In genomic region chr7:125933356-125934244, GRCm38 (mm10) we compare ENCODE assay signal across 10 mouse cellular contexts.
DNase-seq lines count a peak whose midpoint lies in the region; ATAC-seq and TF ChIP-seq lines count a peak whose summit lies in the region.
"Had no signal": no experiment of that assay in that cellular context is flagged by ENCODE, and none has a peak within 500 bp of the region (broad histone marks: within the 10 kb centered on the region; RNA-seq: fewer than 3 reads in every experiment).

No protein-coding gene starts in this region.

- ATAC-seq in heart, embryonic 16.5 days (replicated peaks; ENCODE audit: extremely low read depth, insufficient read depth, low FRiP score): peak; percentile 68
- ATAC-seq in liver, postnatal 0 days: no peak

- no peak for TF ChIP-seq POLR2A in kidney, adult 2 months (IDR thresholded peaks at IDR 0.05; ENCODE audit: low read depth, low read length)

- H3K27me3 ChIP-seq in embryonic facial prominence, embryonic 10.5 days (replicated peaks; ENCODE audit: low read depth, poor library complexity, severe bottlenecking): peaks cover 32% of the 10 kb centered on the region
- no peaks in the 10 kb centered on the region for H3K27me3 ChIP-seq in heart, embryonic 16.5 days (ENCODE audit: control insufficient read depth, insufficient read depth, low read length)
- peaks cover 17% of the 10 kb centered on the region for H3K27me3 ChIP-seq in midbrain, embryonic 10.5 days (ENCODE audit: low read depth, poor library complexity, severe bottlenecking)
- no peaks in the 10 kb centered on the region for H3K27me3 ChIP-seq in liver, postnatal 0 days (ENCODE audit: insufficient read depth, low read length)
- H3K27me3 ChIP-seq in kidney, adult 2 months (replicated peaks; ENCODE audit: control insufficient read depth, insufficient read depth, low read length): no peaks in the 10 kb centered on the region; the same call in 1 of the 2 replicates

- peak overlapping the region; percentile 44 for H3K27ac ChIP-seq in embryonic facial prominence, embryonic 10.5 days (replicated peaks)
- H3K27ac ChIP-seq in heart, embryonic 16.5 days (ENCODE audit: low read length): peak overlapping the region; percentile 97
- peak overlapping the region; percentile 70; the same call in 1 of the 2 replicates for H3K27ac ChIP-seq in midbrain, embryonic 10.5 days (replicated peaks)
- H3K27ac ChIP-seq in liver, postnatal 0 days (ENCODE audit: low read depth): no peak overlapping the region
- no peak overlapping the region for H3K27ac ChIP-seq in kidney, adult 2 months (ENCODE audit: insufficient read depth, low read depth, low read length)

- peak; percentile 4 for DNase-seq in 3T3-L1 (ENCODE audit: low read depth, low spot score)
- no peak for DNase-seq in embryonic facial prominence, embryonic 10.5 days (ENCODE audit: low spot score)
- no peak for DNase-seq in midbrain, embryonic 10.5 days (ENCODE audit: low spot score)
- DNase-seq in liver, postnatal 0 days: no peak
- DNase-seq in urinary bladder, postnatal 4 days (ENCODE audit: low spot score in 2 of 2): no peak
- DNase-seq in kidney, adult 2 months: no peak
- DNase-seq in layer of hippocampus, postnatal 14 days (ENCODE audit: low spot score in 2 of 2): no peak
- DNase-seq: gastrocnemius, postnatal 25 days had no signal

- TF ChIP-seq EP300 in liver, postnatal 0 days (IDR thresholded peaks at IDR 0.05; ENCODE audit: low read depth): no peak

- peak overlapping the region; percentile 65 for H3K4me2 ChIP-seq in heart, embryonic 16.5 days (ENCODE audit: low read depth, low read length)
- no peak overlapping the region for H3K4me2 ChIP-seq in liver, postnatal 0 days (ENCODE audit: low read depth, low read length)

- peak overlapping the region; percentile 70 for H3K9ac ChIP-seq in heart, embryonic 16.5 days (ENCODE audit: low read length)
- no peak overlapping the region for H3K9ac ChIP-seq in liver, postnatal 0 days (replicated peaks)

- H3K4me3 ChIP-seq in embryonic facial prominence, embryonic 10.5 days: peak overlapping the region; percentile 0; the same call in 1 of the 2 replicates
- peak overlapping the region; percentile 28 for H3K4me3 ChIP-seq in heart, embryonic 16.5 days (ENCODE audit: low read length)
- no peak overlapping the region for H3K4me3 ChIP-seq in midbrain, embryonic 10.5 days
- no peak overlapping the region for H3K4me3 ChIP-seq in liver, postnatal 0 days (ENCODE audit: low read depth, low read length)
- no peak overlapping the region for H3K4me3 ChIP-seq in kidney, adult 2 months (ENCODE audit: insufficient read depth, low read depth, low read length)

- no peak for TF ChIP-seq CTCF in liver, postnatal 0 days (IDR thresholded peaks at IDR 0.05; ENCODE audit: low read depth)
- no peak for TF ChIP-seq CTCF in kidney, adult 2 months (conservative IDR thresholded peaks at IDR 0.05; ENCODE audit: insufficient read depth, insufficient read length, low read depth, low read length)

- peaks cover 40% of the 10 kb centered on the region for H3K4me1 ChIP-seq in embryonic facial prominence, embryonic 10.5 days
- H3K4me1 ChIP-seq in heart, embryonic 16.5 days (ENCODE audit: control insufficient read depth, insufficient read depth, low read length): peaks cover 40% of the 10 kb centered on the region
- H3K4me1 ChIP-seq in midbrain, embryonic 10.5 days: peaks cover 27% of the 10 kb centered on the region
- no peaks in the 10 kb centered on the region for H3K4me1 ChIP-seq in liver, postnatal 0 days (ENCODE audit: insufficient read depth)
- no peaks in the 10 kb centered on the region for H3K4me1 ChIP-seq in kidney, adult 2 months (ENCODE audit: control insufficient read depth, insufficient read depth, low read length)

- no peaks in the 10 kb centered on the region for H3K36me3 ChIP-seq in embryonic facial prominence, embryonic 10.5 days (replicated peaks)
- H3K36me3 ChIP-seq in heart, embryonic 16.5 days (ENCODE audit: control insufficient read depth, insufficient read depth): no peaks in the 10 kb centered on the region
- no peaks in the 10 kb centered on the region for H3K36me3 ChIP-seq in midbrain, embryonic 10.5 days
- H3K36me3 ChIP-seq in liver, postnatal 0 days (replicated peaks; ENCODE audit: insufficient read depth, low read length): no peaks in the 10 kb centered on the region
- no peaks in the 10 kb centered on the region for H3K36me3 ChIP-seq in kidney, adult 2 months (ENCODE audit: control insufficient read depth, insufficient read depth, low read length)
- H3K36me3 ChIP-seq: G1E had no signal

- 17% methylated on average over 16 of the region's 16 CpGs for WGBS in embryonic facial prominence, embryonic 10.5 days
- WGBS in heart, embryonic 16.5 days: 13% methylated on average over 16 of the region's 16 CpGs
- WGBS in midbrain, embryonic 10.5 days: 34% methylated on average over 16 of the region's 16 CpGs
- WGBS in liver, postnatal 0 days (ENCODE audit: insufficient replicate concordance): 36% methylated on average over 16 of the region's 16 CpGs
- WGBS in kidney, adult 2 months: 34% methylated on average over 16 of the region's 16 CpGs

- H3K9me3 ChIP-seq in embryonic facial prominence, embryonic 10.5 days: no peaks in the 10 kb centered on the region
- H3K9me3 ChIP-seq in heart, embryonic 16.5 days (replicated peaks; ENCODE audit: control insufficient read depth, low read length): no peaks in the 10 kb centered on the region
- H3K9me3 ChIP-seq in midbrain, embryonic 10.5 days (replicated peaks): no peaks in the 10 kb centered on the region
- no peaks in the 10 kb centered on the region for H3K9me3 ChIP-seq in liver, postnatal 0 days (ENCODE audit: low read length)
- H3K9me3 ChIP-seq: G1E had no signal

Comparison
In these comparisons a context has a peak if more than half of its experiments do, and no peak if none do; other contexts are left out.
1. H3K27ac ChIP-seq: peak in embryonic facial prominence, embryonic 10.5 days (single experiment), heart, embryonic 16.5 days (single experiment) and midbrain, embryonic 10.5 days (single experiment); none in liver, postnatal 0 days (single experiment) and kidney, adult 2 months (single experiment).
2. H3K4me3 ChIP-seq: peak in embryonic facial prominence, embryonic 10.5 days (single experiment) and heart, embryonic 16.5 days (single experiment); none in midbrain, embryonic 10.5 days (single experiment), liver, postnatal 0 days (single experiment) and kidney, adult 2 months (single experiment).